Mouse (Mus musculus) left cerebral cortex, postnatal 14 days (tissue): ENCODE measurements around the gene 4930415O20Rik. TPM values are rescaled to one million over a fixed set of nuclear protein-coding genes. Genes with fewer than 3 reads are reported as not detected.

ENCODE experiments used
- DNase-seq, 2 experiments: peaks; one replicate each; pipeline ENCODE4 v3.0.0; 2021 to 2022; ENCODE audit warnings: low spot score in 2 of 2, mixed read lengths in 1 of 2
- intact Hi-C: fragments of 180-260 bp; cut with DNase I; formaldehyde crosslinking; loops from one replicate; pipeline ENCODE4 v1.15.1; 2025
- total RNA-seq, 2 experiments: library from RNA; stranded (reverse); gene quantifications; 2 replicates each; pipeline ENCODE4 v1.2.3; 2021

Gene 4930415O20Rik
- total RNA-seq, 2 experiments from 2014 or later: not detected

DNA sequence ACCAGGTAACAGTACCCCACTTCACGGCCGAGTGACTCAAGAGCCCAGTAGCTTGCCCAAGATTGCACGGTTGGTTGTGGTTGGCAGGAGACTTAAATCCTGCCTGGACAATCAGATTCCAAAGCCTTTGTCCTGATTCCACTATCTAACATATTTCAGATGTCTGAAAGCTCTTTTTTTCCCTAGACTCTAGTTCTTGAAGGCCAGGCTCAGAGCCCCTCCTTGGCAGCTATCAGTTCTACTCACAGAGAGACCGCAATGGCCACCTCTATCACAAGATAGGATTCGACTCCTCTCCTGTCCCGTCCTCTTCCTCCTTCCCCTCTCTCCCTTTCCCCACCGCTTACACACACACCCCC lies 31.0 kb downstream of the 4930415O20Rik start:
- no peak for DNase-seq
- intact Hi-C loops: no loop called here

DNA sequence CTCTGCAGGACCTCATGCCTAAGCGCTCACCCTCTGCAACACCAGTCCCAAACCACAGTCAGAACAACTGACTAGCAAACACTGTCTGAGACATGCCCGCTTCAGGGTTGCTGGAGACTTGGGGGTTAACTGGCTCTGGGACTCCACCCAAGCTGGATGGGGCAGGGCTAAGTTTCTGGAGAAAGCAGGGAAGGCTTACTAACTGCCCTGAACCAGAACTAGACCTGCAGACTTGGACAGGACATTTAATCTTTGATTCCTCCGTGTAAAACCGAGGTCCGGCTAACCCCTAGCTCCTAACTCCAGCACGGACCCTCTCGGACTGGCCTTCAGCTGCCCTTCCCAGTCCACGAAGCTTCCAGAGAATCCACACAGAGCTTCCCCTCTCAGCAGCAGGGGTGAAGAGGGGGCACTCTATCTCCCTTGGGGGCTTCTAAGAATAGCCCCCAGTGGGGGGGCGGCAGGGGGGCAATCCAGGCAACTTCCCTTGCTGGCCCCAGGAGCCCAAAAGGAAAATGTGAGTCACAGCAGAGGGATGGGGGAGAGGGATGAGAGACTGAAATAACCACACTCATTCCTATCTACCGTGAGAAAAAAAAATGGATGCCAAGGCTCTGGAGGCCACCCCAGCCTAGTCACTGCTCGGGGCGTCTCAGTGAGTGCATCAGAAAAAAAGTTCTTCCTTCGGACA lies 31.5 kb downstream of the 4930415O20Rik start:
- DNase-seq: no peak
- intact Hi-C loops: no loop called here

DNA sequence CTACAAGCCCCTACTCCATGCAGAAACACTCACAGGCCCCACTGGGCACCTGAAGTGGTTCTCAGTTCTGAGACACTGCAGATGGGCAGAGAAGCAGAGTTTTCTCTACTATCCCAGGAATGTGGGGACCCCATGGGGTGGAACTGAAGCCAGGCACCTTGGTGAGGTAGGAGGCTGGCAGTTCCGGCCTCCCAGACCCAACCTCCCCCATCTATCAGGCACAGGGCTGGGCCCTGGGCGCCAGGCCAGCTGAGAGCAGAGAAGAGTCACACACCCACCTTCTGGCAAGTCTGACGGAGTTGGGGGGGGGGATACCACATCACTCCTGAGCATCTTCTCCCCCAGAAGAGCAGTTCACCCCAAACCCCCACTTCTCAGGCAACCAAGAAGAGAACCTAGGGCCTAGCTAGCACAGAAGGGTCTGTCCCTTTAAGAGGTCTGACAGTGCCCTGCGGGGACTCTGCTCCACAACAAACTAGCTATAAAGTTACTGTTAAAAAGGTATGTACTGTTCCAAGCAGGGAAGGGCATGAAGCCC lies 32.2 kb downstream of the 4930415O20Rik start:
- no peak for DNase-seq
- intact Hi-C loops: no loop called here

DNA sequence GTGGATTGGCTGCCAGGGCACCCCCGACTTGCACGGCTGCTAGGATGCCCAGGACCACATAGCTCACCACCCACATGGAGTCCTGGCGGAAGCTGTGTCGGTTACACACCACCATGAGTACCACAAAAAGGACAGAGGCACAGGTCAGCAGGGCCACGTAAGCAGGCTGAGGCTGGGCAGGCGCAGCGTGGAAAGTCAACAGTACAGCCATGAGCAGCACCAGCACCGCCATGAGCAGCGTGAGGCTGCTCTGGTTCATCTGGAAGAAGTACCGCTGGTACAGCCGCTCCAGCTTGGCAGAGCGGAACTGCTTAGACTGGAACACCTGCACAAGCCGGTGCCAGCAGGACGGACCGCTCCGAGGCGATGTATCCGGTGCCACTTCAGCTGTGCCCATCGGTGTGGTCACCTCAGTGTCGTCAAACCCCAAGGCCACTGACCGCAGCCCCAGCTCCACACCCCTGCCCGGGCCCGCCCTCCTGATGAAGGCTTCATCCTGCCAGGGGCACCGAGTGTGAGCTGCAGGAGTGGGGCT lies 33.3 kb downstream of the 4930415O20Rik start:
- intact Hi-C loops: no loop called here
- no peak for DNase-seq

DNA sequence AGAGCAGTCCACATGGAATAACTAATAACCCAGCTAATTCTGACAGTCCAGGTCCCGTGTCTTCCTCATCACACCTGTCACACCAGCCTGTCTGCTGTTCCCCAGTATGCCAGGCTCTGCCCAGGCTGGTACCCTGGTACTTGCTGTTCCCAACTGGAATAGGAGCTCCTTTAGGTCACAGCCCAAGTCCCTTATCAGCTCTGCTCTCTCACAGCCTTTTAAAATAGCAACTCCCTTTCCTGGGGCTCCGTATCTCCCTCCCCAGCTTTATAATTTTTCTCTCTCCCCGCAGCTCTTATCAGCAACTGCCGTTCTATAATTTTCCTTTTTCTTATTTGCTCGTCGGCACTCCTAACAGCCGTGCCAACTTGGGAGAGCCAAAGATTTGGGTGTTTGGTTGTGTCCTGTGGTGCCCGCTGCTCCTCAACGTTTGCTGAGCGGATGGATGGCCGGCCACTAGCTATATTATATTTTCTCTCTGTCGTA lies 35.3 kb downstream of the 4930415O20Rik start:
- intact Hi-C loops: no loop called here
- DNase-seq: no peak

DNA sequence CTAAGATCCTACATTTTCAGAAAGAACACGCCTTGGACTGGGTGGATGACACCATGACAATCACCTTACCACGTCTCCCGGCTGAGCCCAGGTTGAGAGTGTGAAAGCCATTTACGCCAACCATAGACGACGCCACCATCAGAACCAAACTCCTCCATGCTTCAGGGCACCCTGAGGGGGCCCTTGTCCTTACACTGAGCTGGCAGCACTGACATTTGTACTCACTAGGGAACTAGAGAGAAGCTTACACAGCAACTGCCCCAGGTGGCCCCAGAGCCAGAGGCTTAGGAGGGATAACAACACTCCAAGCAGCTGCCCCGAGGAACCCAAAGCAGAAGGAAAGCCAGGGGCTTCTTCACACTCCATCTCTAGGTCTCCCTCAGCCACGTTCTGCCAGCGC lies 35.9 kb downstream of the 4930415O20Rik start:
- intact Hi-C loops: no loop called here
- no peak for DNase-seq

DNA sequence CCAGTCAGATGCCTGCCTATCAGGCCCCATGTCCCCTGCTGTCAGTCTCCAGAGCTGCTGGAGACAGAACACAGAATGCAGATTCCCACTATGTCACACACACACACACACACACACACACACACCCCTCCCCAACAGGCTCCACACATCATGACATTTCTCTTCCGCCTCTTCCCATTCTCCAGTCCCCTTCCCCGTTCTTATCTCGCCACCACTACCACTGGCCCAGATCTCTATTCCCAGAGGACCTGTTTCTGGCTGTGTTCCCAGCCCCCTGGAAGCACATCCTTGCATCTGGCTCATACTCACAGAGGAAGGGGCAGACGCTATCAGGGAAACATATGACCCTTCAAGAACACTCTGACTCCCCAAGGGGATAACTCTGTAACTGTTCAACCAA lies 36.8 kb downstream of the 4930415O20Rik start:
- DNase-seq: no peak
- intact Hi-C loops: no loop called here

DNA sequence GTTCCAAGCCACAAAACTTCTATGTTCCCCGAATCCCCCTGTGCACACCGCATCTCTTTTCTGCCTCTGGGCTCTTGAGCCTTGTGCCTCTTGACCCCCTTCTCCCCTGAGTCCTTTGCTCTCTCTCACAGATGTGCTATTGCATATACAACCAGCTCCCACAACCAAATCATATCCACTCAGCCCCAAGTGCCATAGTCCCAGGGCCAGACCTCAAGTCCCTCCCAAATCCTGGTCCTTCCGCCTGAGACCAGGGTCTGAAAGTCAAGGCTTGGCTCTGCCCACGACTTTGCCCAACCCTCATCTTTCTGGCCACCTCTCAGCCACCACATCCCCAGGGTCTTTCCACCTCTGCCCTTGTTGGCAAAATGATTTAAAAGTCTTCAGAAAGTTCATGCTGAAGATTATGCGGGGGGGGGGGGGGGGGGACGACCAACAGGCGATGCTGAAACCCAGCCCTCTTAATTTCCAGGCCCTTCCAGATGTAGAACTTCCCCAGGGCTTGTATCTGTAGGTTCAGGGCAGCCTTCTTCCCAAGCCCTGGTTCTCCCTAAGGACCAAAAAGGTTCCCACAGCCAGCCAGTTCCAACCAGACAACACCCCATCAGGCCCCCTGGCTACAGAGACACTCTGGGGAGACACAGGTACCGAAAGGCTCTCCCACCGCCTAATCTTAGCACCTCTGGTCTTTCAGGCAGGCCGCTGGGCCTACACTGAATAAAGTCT lies 37.4 kb downstream of the 4930415O20Rik start:
- intact Hi-C loops: no loop called here
- no peak for DNase-seq

DNA sequence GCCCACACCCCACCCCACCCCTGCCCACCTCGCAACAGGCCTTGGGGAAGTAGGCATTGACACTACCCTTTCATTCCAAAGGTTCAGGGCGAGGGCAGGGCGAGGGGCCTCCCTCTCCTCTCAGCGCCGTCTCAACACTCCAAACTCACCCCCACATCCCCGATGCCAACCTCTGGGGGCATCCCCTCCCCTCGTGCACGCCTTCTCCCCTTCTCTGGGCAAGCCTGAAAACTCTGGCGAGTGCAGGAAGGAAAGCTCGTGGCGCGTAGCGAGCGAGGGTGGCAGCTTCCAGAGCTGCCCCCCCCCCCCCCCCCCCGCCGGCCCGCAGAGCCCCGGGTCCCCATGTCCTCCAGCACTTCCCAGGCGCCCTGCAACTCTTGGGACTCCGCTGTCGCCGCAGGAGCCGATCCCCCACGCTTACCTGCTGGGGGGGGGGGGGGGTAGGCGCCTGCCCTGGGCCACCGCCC lies 38.0 kb downstream of the 4930415O20Rik start:
- intact Hi-C loops: no loop called here
- DNase-seq: no peak

DNA sequence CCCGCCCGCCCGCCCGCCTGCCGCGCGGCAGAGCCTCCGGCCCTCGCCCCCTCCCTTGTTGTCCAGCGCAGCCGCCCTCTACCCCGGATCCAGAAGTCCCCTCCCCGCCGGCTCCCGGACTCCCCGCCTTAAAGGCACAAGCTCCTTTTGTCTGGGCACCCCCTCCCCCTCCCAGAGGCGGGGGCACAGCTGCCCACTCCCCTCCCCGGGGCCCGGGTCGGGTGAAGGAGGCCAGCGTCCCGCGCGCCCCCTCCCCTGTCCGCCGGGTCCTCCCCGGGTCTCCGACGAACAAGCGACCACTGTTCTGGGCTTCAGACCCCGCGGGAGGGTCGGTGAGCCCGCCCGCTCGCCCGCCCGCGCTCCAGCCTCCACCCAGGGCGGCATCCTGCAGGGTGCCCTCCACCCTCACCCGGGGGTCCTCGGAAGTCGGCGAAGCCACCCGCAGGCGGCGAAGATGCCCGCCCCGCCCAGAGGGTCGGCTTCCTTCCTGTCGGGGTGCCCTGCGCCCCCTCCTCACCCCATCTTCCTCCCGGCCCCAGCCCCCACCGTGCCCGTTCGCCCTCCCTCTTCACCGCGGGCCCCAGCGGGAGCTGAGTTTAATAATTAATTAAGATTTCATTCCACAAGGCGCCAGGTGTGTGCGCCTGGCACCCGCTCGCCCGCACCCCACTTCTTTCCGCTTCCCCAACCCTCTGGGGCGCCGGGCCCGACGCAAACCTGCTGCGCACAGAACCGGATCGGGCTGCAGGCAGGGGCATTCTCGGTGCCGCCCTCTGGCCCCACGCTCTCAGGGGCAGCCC lies 38.7 kb downstream of the 4930415O20Rik start, which contains the start of gene Adcy6:
Adcy6 (minus strand) TSS at position 746 of the 800 bp plus-strand sequence.
- peak; percentile 73 to 74 for DNase-seq
- intact Hi-C loops: no loop called here

DNA sequence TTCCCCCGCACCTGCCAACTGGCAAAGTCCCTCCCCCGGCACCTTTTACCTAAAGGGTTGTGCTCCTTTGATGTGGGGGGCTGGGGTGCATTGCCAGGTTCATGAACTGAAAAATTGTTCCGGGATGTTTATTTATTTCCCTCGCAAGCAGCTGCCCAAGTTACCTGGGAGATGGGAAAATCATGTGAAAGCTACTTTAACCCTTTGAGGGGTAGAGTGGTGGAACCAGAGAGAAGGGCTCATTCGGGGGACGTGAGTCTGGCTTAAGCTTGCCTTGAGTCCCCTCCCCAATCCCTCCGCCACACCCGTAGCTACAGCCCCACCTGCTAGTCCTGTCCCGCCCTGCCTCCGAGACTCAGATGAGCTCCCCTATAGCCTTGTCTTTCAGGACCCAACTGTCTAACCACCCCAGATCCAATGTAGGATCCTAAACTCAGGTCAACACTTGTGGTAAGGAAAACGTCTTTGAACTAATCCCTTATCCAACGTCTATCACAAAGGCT lies 39.4 kb downstream of the 4930415O20Rik start:
- no peak for DNase-seq
- intact Hi-C loops: no loop called here

DNA sequence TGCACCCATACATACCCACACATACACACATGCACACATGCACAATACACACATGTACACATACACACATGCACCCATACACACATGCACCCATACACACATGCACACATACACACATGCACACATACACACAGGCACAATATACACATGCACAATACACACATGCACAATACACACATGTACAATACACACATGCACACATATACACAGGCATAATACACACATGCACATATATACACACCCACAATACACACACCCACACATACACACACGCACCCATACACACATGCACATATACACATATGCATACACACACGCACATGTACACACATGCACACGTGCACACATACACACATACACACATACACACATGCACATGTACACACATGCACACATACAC lies 41.4 kb downstream of the 4930415O20Rik start:
- no peak for DNase-seq
- intact Hi-C loops: no loop called here

DNA sequence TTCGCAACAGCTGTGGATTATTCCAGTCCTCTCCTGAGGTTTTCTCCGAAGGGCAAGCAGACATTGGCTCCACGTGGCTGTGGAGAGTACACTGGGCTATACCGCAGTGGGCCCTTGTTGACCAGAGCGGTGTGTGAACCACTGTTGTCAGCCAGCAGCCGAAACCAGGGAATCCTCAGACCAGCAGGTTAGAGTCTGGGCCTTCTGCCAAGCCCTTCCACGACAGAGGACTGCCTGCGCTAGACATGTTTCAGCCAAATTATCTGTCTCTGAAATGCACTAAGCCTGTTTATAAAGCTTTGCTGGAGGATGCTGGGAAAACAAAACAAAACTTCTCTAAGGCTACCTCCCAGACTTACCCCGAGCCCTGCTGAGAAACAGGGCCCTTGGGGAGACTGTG lies 43.7 kb downstream of the 4930415O20Rik start:
- intact Hi-C loops: no loop called here
- DNase-seq: no peak

DNA sequence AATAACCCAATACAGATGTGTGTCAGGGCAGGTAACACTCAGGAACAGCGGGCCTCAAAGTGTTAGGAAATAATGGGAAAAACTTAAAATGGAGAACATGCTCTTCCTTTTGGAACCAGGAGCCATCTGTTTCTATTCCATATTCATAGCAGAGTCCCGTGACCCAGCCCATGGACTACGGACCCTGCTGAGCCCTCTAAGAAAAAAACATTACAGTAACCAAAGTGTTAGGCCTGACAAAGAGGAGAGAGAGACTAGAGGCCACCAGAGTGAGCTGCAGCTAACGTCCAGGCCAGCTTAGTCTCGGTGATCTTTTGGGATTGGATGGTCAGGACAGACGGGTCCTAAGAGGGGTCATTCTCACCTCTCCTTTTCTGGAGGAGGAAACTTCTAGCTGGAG lies 44.2 kb downstream of the 4930415O20Rik start:
- intact Hi-C loops: no loop called here
- DNase-seq: no peak

DNA sequence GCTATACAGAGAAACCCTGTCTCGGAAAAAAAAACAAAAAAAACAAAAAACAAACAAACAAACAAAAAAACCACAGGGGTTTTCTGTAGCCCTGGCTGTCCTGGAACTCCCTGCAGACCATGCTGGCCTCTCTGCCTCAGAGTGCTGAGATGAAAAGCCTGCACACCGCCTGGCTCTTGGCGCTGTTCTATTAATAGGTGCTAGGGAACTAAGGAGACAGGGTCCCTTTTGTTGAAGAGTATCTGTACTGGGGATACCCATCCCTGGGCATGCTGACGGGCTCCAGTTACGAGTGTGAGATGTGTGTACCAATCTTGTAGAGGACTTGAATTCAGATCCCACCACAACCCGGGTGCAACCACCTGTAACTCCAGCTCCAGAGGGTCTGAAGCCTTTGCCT lies 44.9 kb downstream of the 4930415O20Rik start:
- intact Hi-C loops: no loop called here
- no peak for DNase-seq

DNA sequence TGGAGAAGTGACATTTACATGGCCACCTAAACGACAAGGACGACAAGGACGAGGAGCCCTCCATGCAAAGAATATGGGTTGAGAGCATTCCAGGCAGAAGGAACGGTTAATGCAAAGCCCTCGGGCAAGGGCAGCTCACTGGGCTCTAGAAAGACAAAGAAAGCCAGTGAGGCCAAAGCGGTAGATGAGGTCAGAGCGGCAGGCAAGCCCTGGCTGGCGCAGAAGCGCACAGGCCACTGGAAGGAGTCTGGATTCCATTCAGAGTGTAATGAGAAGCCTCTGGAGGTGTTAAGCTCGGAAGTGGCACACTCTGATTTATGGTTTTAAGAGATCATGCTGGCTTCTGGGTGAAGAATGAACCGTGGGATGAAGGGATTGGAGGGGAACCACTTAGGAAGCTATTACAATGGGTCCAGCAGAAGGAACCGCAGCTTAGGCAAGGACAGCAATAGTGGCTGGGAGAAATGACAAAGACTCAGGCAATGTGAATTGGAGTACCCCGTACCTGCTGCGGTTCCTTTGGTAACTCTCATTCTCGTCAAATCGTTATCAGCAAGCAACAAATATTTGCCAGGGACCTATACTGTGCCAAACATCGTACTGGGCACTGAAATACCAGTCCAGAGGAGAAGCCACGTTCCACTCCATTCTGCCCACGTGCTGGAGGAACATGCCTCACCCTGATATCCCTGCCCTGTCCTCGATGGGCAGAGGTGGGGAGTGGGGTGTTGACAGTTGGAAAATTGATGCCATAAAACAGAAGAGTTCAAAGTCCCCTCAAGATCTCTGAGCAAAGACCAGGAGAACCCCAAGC lies 45.8 kb downstream of the 4930415O20Rik start:
- DNase-seq: no peak
- intact Hi-C loops: loop anchor here (1.0 kb wide), 1 partner anchor 36 kb away; no protein-coding TSS in a partner anchor

DNA sequence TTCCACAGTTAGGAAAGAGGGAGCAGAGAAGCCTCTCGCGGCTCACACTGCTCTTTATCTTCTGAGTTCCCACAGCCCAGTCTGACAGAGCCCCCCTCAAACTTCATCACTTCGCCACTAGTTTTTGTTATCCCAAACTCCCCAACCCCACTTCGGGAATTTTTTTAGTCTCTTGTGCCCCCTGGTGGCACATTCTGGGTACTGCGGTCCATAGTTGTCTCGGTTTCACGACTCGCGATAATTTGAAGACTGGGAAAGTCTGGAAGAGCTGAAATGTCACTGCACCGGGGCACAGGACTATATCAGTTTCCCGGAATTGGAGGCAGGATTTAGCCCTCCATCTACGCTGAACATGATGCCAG lies 46.4 kb downstream of the 4930415O20Rik start:
- intact Hi-C loops: loop anchor here (1.0 kb wide), 1 partner anchor 37 kb away; no protein-coding TSS in a partner anchor
- DNase-seq: peak; percentile 74 to 75

DNA sequence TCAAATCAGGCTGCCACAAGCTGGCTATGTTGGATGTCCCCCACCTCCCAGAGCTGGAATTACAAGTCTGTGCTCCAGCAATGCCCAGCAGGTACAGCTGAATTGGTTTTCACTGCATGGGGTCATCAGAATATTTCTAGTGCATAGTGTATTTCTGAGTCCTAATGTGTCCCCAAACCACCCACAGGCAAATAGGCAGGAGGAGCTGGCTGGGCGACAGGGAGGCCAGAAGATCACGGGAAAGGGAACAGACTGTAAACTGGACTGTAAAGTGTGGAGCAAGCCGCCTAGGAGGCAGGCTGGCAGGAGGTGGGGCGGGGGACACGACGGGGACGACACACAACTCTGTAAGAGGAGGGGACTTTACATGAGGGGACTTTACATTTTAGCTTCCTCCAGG lies 51.4 kb downstream of the 4930415O20Rik start:
- DNase-seq: no peak
- intact Hi-C loops: no loop called here

DNA sequence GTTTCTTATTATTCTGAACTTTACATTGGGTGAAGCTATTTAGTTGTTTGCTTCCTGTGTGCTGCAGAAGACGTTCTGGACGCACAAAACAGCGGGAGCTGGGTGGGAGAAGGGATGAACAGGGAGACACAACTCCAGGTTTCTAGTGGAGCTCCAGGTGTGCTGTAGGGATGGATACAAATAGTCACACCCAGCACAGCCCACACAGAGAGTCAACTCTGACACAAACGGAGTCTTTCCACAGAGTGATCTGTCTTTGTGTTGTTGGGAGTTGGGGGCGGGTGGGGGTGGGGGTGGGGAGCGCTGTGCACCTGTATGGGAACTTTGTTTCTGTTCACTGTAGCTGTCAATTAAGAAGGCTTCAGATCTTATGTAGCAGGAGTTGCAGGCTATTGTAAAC lies 51.9 kb downstream of the 4930415O20Rik start:
- intact Hi-C loops: no loop called here

More for the DNA sequence above, 51.9 kb downstream of the 4930415O20Rik start:
- DNase-seq: no peak
